ENCODE assay signal across 15 mouse cellular contexts in genomic region chr3:99183355-99184016, GRCm38 (mm10). TPM values are rescaled to one million over a fixed set of nuclear protein-coding genes. Genes with fewer than 3 reads are reported as not detected.
DNase-seq lines count a peak whose midpoint lies in the region; ATAC-seq and TF ChIP-seq lines count a peak whose summit lies in the region.
"Had no signal": no experiment of that assay in that cellular context is flagged by ENCODE, and none has a peak within 500 bp of the region (broad histone marks: within the 10 kb centered on the region; RNA-seq: fewer than 3 reads in every experiment).

No protein-coding gene starts in this region.

- no peaks in the 10 kb centered on the region for H3K36me3 ChIP-seq in heart, embryonic 15.5 days
- peaks cover 2% of the 10 kb centered on the region; the same call in 1 of the 2 replicates for H3K36me3 ChIP-seq in heart, adult 2 months (ENCODE audit: control insufficient read depth, insufficient read depth, low read length)
- no peaks in the 10 kb centered on the region for H3K36me3 ChIP-seq in embryonic facial prominence, embryonic 14.5 days (ENCODE audit: control insufficient read depth, insufficient read depth, low read length)
- no peaks in the 10 kb centered on the region for H3K36me3 ChIP-seq in intestine, embryonic 16.5 days (ENCODE audit: control insufficient read depth, insufficient read depth, low read length)
- H3K36me3 ChIP-seq in stomach, embryonic 15.5 days = no peaks in the 10 kb centered on the region
- H3K36me3 ChIP-seq: hindbrain, embryonic 10.5 days; midbrain, embryonic 15.5 days; neural tube, embryonic 13.5 days had no signal

- no peaks in the 10 kb centered on the region for H3K9me3 ChIP-seq in heart, embryonic 15.5 days (replicated peaks)
- H3K9me3 ChIP-seq in embryonic facial prominence, embryonic 14.5 days (ENCODE audit: control insufficient read depth, low read length) = no peaks in the 10 kb centered on the region
- no peaks in the 10 kb centered on the region for H3K9me3 ChIP-seq in intestine, embryonic 16.5 days (ENCODE audit: control insufficient read depth, low read length)
- H3K9me3 ChIP-seq in stomach, embryonic 15.5 days = no peaks in the 10 kb centered on the region
- H3K9me3 ChIP-seq: G1E; hindbrain, embryonic 10.5 days; midbrain, embryonic 15.5 days; neural tube, embryonic 13.5 days had no signal

- WGBS in heart, embryonic 15.5 days = 47% methylated on average over 17 of the region's 17 CpGs
- 62% methylated on average over 17 of the region's 17 CpGs for WGBS in heart, adult 2 months
- 56% methylated on average over 17 of the region's 17 CpGs for WGBS in embryonic facial prominence, embryonic 14.5 days
- WGBS in intestine, embryonic 16.5 days = 59% methylated on average over 17 of the region's 17 CpGs
- 50% methylated on average over 17 of the region's 17 CpGs for WGBS in stomach, embryonic 15.5 days

- no peak for TF ChIP-seq CTCF in heart, adult 2 months (IDR thresholded peaks at IDR 0.05)

- TF ChIP-seq POLR2A in heart, adult 2 months (IDR thresholded peaks at IDR 0.05; ENCODE audit: insufficient read depth, low read depth, low read length) = no peak

- intact Hi-C loops in heart, adult 2 months (cut with DNase I) = no loop called here

- no peak for TF ChIP-seq EP300 in heart, adult 2 months (IDR thresholded peaks at IDR 0.05; ENCODE audit: insufficient read depth, low read depth, low read length)

- H3K4me1 ChIP-seq in heart, embryonic 15.5 days (replicated peaks) = peaks cover 11% of the 10 kb centered on the region
- H3K4me1 ChIP-seq in heart, adult 2 months (ENCODE audit: control insufficient read depth, insufficient read depth, low read length) = peaks cover 2% of the 10 kb centered on the region; the same call in 1 of the 2 replicates
- H3K4me1 ChIP-seq in embryonic facial prominence, embryonic 14.5 days (ENCODE audit: control insufficient read depth, insufficient read depth, low read length) = 0 out of 2 replicates have a peak, but pooled peaks cover 7% of the 10 kb centered on the region
- no peaks in the 10 kb centered on the region for H3K4me1 ChIP-seq in intestine, embryonic 16.5 days (ENCODE audit: control insufficient read depth, insufficient read depth, low read length)
- no peaks in the 10 kb centered on the region for H3K4me1 ChIP-seq in stomach, embryonic 15.5 days
- H3K4me1 ChIP-seq: hindbrain, embryonic 10.5 days; midbrain, embryonic 15.5 days; neural tube, embryonic 13.5 days had no signal

- peak; percentile 73 for ATAC-seq in heart, embryonic 15.5 days (replicated peaks; ENCODE audit: insufficient number of reproducible peaks, insufficient read depth, low FRiP score, low read depth)
- ATAC-seq in embryonic facial prominence, embryonic 14.5 days (ENCODE audit: low read depth) = 0 out of 2 replicates have a peak, but pooled peaks have one; percentile 37
- ATAC-seq in intestine, embryonic 16.5 days = peak; percentile 74
- peak; percentile 53; the same call in 1 of the 2 replicates for ATAC-seq in stomach, embryonic 15.5 days (ENCODE audit: insufficient read depth, low FRiP score, low read depth)
- ATAC-seq: midbrain, embryonic 15.5 days had no signal

- H3K4me2 ChIP-seq in heart, embryonic 15.5 days = peak overlapping the region; percentile 18; the same call in 1 of the 2 replicates
- peak overlapping the region; percentile 23 for H3K4me2 ChIP-seq in embryonic facial prominence, embryonic 14.5 days (ENCODE audit: low read depth, low read length)
- H3K4me2 ChIP-seq in intestine, embryonic 16.5 days (ENCODE audit: low read depth, low read length) = no peak overlapping the region
- no peak overlapping the region for H3K4me2 ChIP-seq in stomach, embryonic 15.5 days
- H3K4me2 ChIP-seq: midbrain, embryonic 15.5 days; neural tube, embryonic 13.5 days had no signal

- DNase-seq in heart, adult 2 months = no peak
- DNase-seq in embryonic facial prominence, embryonic 14.5 days (ENCODE audit: low spot score) = no peak
- DNase-seq in gastrocnemius, adult 18-20 months (ENCODE audit: low spot score) = no peak
- no peak for DNase-seq in neural tube, embryonic 10.5 days (ENCODE audit: extremely low spot score, low spot score)
- DNase-seq: adrenal gland, postnatal 14 days; kidney, adult 11 months; liver had no signal

- peak overlapping the region; percentile 72 for H3K27ac ChIP-seq in heart, embryonic 15.5 days
- no peak overlapping the region for H3K27ac ChIP-seq in heart, adult 2 months
- no peak overlapping the region; the same call in 1 of the 2 replicates for H3K27ac ChIP-seq in embryonic facial prominence, embryonic 14.5 days (replicated peaks; ENCODE audit: low read depth, low read length)
- H3K27ac ChIP-seq in intestine, embryonic 16.5 days (ENCODE audit: low read length) = peak overlapping the region; percentile 15; the same call in 1 of the 2 replicates
- peak overlapping the region; percentile 40; the same call in 1 of the 2 replicates for H3K27ac ChIP-seq in stomach, embryonic 15.5 days
- H3K27ac ChIP-seq: hindbrain, embryonic 10.5 days; macrophage; midbrain, embryonic 15.5 days; neural tube, embryonic 13.5 days had no signal

- H3K79me2 ChIP-seq in heart, adult 2 months (replicated peaks; ENCODE audit: control insufficient read depth, insufficient read depth, low read length) = no peaks in the 10 kb centered on the region; the same call in 1 of the 2 replicates

- no peaks in the 10 kb centered on the region for H3K27me3 ChIP-seq in heart, embryonic 15.5 days
- no peaks in the 10 kb centered on the region for H3K27me3 ChIP-seq in heart, adult 2 months (ENCODE audit: control insufficient read depth, insufficient read depth, low read length)
- H3K27me3 ChIP-seq in embryonic facial prominence, embryonic 14.5 days (replicated peaks; ENCODE audit: control insufficient read depth, insufficient read depth, low read length) = no peaks in the 10 kb centered on the region
- H3K27me3 ChIP-seq in intestine, embryonic 16.5 days (replicated peaks; ENCODE audit: control insufficient read depth, insufficient read depth, low read length) = no peaks in the 10 kb centered on the region
- H3K27me3 ChIP-seq in stomach, embryonic 15.5 days (replicated peaks) = no peaks in the 10 kb centered on the region
- H3K27me3 ChIP-seq: midbrain, embryonic 15.5 days; neural tube, embryonic 13.5 days had no signal

- no peak overlapping the region for H3K9ac ChIP-seq in heart, embryonic 15.5 days
- H3K9ac ChIP-seq in heart, adult 2 months (ENCODE audit: low read depth, low read length) = no peak overlapping the region
- H3K9ac ChIP-seq in embryonic facial prominence, embryonic 14.5 days (ENCODE audit: low read depth, low read length) = no peak overlapping the region
- no peak overlapping the region for H3K9ac ChIP-seq in intestine, embryonic 16.5 days (ENCODE audit: low read depth, low read length)
- no peak overlapping the region for H3K9ac ChIP-seq in stomach, embryonic 15.5 days
- H3K9ac ChIP-seq: midbrain, embryonic 15.5 days; neural tube, embryonic 13.5 days had no signal

- peak overlapping the region; percentile 9; the same call in 1 of the 2 replicates for H3K4me3 ChIP-seq in heart, embryonic 15.5 days
- H3K4me3 ChIP-seq in heart, adult 2 months = no peak overlapping the region
- no peak overlapping the region for H3K4me3 ChIP-seq in embryonic facial prominence, embryonic 14.5 days (ENCODE audit: low read depth, low read length)
- no peak overlapping the region for H3K4me3 ChIP-seq in intestine, embryonic 16.5 days (ENCODE audit: low read length)
- no peak overlapping the region for H3K4me3 ChIP-seq in stomach, embryonic 15.5 days (replicated peaks)
- H3K4me3 ChIP-seq: hindbrain, embryonic 10.5 days; midbrain, embryonic 15.5 days; neural tube, embryonic 13.5 days had no signal

RNA-seq across cellular contexts. Expression of gene Wars2, which starts 42.6 kb away (rescaled TPM):
- 6.2 and 8.3 TPM in 2 replicates for polyA plus RNA-seq in heart, embryonic 15.5 days (2015; fragmentation: Nextera tagmentation; extraction: Ambion mirVana)
- total RNA-seq in heart, adult 2 months (2021) = 1 to 10 TPM; 6.4 to 6.6 TPM
- 3.5 and 4.3 TPM in 2 replicates for polyA plus RNA-seq in heart, adult 2 months (2012; rRNA removed)
- polyA plus RNA-seq in embryonic facial prominence, embryonic 14.5 days (2014; fragmentation: Nextera tagmentation; extraction: Ambion mirVana) = 10.1 and 10.4 TPM in 2 replicates
- 7.9 and 10.5 TPM in 2 replicates for polyA plus RNA-seq in intestine, embryonic 16.5 days (2015; fragmentation: Nextera tagmentation; extraction: Ambion mirVana)
- 7.9 and 10.2 TPM in 2 replicates for polyA plus RNA-seq in stomach, embryonic 15.5 days (2015; fragmentation: Nextera tagmentation; extraction: Ambion mirVana)
- total RNA-seq in gastrocnemius, adult 18-20 months (2021) = 1 to 10 TPM; 4.4 to 4.9 TPM

RNA-seq across cellular contexts. Expression of gene Tbx15, which starts 56.7 kb away (rescaled TPM):
- polyA plus RNA-seq in heart, embryonic 15.5 days (2015; fragmentation: Nextera tagmentation; extraction: Ambion mirVana) = 0.08 and 0.13 TPM in 2 replicates
- under 1 TPM; 0.07 to 0.29 TPM for total RNA-seq in heart, adult 2 months (2021)
- polyA plus RNA-seq in heart, adult 2 months (2012; rRNA removed) = 0.18 and 0.27 TPM in 2 replicates
- polyA plus RNA-seq in embryonic facial prominence, embryonic 14.5 days (2014; fragmentation: Nextera tagmentation; extraction: Ambion mirVana) = 19.0 and 20.6 TPM in 2 replicates
- polyA plus RNA-seq in intestine, embryonic 16.5 days (2015; fragmentation: Nextera tagmentation; extraction: Ambion mirVana) = 0.10 and 0.13 TPM in 2 replicates
- polyA plus RNA-seq in stomach, embryonic 15.5 days (2015; fragmentation: Nextera tagmentation; extraction: Ambion mirVana) = 0.12 and 0.33 TPM in 2 replicates
- total RNA-seq in gastrocnemius, adult 18-20 months (2021) = 100 to 1,000 TPM; 125 to 144 TPM
- polyA plus RNA-seq: G1E, macrophage had no signal

Comparison
In these comparisons a context has a peak if more than half of its experiments do, and no peak if none do; other contexts are left out.
1. H3K27ac ChIP-seq: peak in heart, embryonic 15.5 days (single experiment), intestine, embryonic 16.5 days (single experiment) and stomach, embryonic 15.5 days (single experiment); none in heart, adult 2 months (single experiment) and embryonic facial prominence, embryonic 14.5 days (single experiment).
2. H3K4me2 ChIP-seq: peak in heart, embryonic 15.5 days (single experiment) and embryonic facial prominence, embryonic 14.5 days (single experiment); none in intestine, embryonic 16.5 days (single experiment) and stomach, embryonic 15.5 days (single experiment).
3. RNA of gene Tbx15, which starts 56.7 kb away (polyA plus RNA-seq): 19.0 to 20.6 TPM in embryonic facial prominence, embryonic 14.5 days; 0.12 to 0.33 TPM in stomach, embryonic 15.5 days, 0.18 to 0.27 TPM in heart, adult 2 months, 0.10 to 0.13 TPM in intestine, embryonic 16.5 days and 0.08 to 0.13 TPM in heart, embryonic 15.5 days; every median in the first group is over 10 times any median in the second.
4. Peak in every context shown above with its lines, with median percentiles within 50 percentile points of each other: ATAC-seq.